Mouse (Mus musculus) gastrocnemius, adult 18-20 months (tissue): ENCODE data around the gene Med11. TPM values are rescaled to one million over a fixed set of nuclear protein-coding genes. Genes with fewer than 3 reads are reported as not detected.
"Not testable (repeated sequence)": the region's sequence is repeated elsewhere in the genome, so short reads cannot be mapped to it uniquely, and the experiment has no call there.

Source experiments
- DNase-seq: peaks from one replicate; pipeline ENCODE4 v3.0.0; 2021; ENCODE audit warnings: low spot score
- total RNA-seq, 2 experiments: library from RNA; stranded (reverse); gene quantifications; 2 replicates each; pipeline ENCODE4 v1.2.3; 2021

The Med11 gene
- total RNA-seq, 2 experiments from 2014 or later: 4.2 to 4.9 TPM

DNA sequence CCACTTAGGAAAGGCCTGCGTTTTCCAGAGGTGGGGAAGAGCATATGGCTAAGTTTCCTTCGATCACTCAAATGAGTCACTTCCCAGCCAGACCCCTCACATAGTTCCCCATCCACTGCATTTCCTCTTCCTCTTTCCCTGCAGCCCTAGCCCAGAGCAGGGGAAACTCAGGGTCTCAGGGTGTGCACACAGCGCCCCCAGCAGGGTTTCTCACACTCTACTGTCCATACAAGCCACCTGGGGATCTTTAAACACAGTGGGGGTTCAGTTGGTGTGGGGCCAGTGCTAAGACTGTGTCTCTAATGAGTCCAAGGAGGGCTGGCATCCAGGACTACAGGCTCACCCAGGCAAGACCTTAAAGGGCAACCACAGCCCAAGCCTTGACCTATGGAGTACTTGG, 5.0 kb upstream of the Med11 start:
- no peak for DNase-seq

DNA sequence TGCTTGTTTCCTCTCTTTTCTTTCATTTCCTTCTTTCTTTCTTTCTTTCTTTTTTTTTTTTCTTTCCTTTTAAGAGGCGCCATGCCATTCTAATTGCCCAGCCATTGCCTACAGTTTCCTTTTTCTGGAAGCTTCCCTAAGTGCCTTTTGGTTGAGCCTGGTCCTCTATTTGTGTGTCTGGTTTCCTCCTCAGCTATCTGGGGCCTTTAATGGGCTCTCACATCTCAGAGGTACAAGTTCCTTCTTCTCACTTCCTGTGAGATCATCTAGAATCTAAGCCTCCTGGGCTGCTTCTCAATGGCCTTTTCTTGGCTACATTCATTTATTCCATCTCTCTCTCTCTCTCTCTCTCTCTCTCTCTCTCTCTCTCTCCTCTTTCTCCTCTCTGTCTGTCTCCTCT, 4.3 kb upstream of the Med11 start:
- no peak for DNase-seq

DNA sequence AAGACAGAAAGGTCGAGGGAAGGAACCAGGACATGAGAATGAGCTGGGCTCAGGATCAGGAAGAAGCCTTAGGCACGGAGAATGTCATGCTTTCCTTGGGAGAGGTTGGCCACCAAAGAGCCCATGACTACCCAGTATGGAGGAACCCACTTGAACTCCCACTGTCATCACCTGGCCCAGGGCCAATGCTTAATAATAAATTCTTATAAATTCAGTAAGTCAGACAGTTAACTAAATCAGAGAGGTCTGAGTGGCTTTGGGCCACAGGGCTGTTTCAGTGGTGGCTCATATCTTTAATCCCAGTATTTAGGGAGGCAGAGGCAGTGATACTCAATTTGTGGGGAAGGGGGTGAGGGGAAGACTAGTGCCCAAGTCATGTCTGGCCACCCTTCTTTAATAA, 793 bp upstream of the Med11 start:
- no peak for DNase-seq

DNA sequence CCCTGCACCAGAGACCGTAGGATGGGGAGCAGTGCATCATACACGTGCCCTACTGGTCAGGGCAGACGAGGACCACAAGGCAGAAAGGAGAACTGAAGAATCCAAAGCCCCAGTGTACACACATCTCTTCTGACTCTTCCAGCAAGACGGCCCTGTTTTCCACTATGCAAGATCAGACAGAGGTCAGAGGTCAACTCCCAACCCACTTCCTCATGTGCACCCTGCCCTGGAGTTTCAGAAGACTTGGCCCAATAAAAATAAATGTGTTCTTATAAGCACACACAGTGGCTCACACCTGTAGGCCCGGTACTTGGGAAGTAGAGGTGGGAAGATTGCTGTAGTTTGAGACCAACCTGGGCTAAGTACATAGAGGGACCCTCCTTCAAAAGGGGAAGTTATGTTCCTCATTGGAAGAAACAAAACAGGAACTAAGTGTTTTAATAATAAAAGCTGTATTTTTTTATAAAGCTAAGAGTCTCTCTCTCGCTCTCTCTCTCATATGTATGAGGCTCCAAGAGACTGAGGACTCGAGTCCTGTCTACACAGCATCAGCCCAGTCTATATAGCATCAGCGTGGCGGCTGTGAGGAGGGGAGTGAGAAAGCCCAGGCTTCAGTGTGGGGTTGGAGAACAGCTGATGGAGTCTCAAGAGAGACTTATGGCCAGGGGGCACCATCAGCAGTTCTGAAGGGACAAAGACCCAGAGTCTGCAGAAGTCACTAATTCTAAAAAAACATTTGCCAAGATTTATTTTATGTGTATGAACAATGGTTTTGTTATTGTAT, 1.7 kb downstream of the Med11 start:
- DNase-seq: no peak

DNA sequence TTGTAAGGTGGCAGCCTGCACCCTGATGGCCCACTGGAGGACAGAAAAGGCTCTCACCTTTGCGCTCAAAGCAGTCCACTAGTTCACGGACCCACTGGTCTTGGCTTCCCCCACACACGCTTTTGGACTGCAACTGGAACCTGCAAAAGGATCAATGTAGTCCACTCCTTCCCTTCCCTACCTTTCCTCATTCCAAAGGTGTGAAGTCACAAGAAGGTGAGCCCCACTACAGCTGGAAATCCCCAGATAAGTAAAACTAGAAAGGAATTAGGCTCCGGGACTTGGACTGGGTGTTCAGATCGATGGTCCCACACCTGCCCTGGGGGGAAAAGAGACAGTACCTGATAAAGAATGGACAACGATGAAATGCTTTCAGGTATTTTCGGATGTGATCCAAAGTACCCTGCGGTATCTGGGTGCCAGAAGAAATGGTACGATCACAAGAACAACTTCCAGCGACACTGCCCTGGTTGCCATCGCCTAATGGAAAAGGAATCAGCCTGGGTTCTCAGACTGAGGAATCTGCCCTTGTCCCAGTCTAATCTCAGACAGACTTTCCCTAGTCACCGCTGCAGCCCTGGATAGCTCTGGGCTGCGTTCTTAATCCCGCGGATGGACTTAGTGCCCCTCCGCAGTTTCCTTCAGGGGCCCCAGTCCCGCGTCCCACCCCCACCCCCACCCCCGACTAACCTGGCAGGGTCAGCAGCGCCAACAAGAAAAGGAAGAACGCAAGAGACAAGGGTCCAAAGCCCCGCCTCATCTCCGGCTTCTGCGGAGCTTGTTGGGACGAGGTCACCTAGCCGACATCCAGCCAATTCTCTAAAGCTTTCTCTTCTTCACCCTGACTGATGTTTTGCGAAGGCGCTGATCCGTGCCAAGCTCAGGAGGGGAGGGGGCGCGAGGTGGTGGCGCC, 7.2 kb downstream of the Med11 start, which contains the start of gene Zmynd15:
Zmynd15 (plus strand) TSS at position 746 of the 913 bp plus-strand sequence.
- no peak for DNase-seq

DNA sequence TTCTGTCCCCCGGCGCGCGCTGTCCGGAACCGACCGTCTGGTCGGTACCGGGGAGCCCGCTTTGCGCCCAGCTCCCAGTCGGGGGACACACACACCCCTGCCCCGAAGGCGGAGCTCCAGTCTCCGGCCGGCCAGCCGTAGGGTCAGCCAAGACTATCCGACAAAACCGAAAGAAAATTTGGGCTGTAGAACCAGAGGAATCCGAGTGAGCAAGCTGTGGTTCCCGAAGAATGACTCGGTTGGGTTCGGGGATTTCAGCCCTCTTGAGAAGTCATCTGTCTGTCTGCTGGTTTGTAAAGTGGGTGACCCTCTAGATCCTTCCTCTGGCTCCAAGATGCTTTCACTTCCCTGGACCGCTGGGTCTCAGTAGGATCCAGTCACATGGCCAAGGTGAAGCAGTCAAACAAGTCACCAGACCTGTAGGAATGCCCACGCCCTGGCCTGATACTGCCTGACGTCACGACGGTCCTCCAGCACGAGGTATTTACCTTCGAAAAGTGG, 7.9 kb downstream of the Med11 start, which contains the start of gene Cxcl16:
Cxcl16 (minus strand) TSS at position 384 of the 501 bp plus-strand sequence.
- DNase-seq: peak; percentile 39

DNA sequence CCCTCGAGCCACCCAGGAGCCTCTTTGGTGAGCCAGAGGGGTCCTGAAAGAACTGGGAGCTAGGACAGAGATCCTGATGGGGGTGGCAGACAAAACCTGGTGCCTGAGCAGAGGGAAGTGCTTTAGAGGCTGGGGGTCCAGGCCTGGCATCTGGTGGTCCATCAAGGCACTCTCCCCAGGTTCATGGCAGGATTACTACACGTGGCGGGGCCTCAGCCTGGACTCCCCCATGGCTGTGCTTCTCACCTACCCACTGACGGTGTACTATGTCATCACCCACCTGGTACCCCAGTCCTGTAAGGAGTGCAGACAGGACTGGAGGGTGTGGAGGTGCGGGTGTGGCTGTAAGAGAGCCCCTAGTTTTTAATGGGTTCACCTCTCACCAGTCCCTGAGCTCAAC, 12.3 kb downstream of the Med11 start:
- no peak for DNase-seq

DNA sequence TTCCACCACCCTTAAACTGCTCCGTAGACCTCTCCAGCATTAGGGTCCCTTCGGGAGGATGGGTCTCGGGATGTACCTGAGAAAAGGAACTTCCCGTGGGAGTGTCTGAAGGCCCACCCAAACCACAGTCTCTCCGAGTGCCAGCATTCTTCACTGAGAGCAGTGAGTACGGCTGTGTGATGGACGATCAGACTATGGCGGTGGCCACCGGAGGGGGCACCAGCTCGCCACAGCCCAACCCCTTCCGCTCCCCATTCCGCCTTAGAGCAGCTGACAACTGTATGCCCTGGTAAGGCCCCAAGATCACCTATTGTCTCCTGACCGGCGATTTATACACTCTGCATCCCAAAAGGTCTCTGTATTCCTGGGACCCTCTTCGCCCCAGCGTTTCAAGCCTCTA, 13.5 kb downstream of the Med11 start:
- DNase-seq: no peak

DNA sequence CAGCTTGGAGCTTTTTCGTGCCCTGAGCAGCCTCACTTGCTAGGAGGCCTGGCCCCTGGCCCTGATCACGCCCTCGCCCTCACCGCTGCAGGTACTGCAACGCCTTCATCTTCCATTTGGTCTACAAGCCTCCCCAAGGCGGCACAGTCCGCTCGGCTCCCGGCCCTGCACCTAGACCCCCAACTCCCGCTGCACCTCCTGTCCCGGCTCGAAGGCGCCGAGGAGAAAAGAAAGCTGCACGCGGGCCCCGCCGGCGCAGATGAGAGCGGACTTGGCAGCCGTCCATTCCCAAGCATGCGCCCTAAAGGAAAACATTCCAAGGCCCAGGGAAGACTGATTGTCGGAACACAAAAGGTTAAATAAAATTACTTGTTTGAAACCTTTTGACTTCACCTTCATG, 14.1 kb downstream of the Med11 start:
- no peak for DNase-seq

DNA sequence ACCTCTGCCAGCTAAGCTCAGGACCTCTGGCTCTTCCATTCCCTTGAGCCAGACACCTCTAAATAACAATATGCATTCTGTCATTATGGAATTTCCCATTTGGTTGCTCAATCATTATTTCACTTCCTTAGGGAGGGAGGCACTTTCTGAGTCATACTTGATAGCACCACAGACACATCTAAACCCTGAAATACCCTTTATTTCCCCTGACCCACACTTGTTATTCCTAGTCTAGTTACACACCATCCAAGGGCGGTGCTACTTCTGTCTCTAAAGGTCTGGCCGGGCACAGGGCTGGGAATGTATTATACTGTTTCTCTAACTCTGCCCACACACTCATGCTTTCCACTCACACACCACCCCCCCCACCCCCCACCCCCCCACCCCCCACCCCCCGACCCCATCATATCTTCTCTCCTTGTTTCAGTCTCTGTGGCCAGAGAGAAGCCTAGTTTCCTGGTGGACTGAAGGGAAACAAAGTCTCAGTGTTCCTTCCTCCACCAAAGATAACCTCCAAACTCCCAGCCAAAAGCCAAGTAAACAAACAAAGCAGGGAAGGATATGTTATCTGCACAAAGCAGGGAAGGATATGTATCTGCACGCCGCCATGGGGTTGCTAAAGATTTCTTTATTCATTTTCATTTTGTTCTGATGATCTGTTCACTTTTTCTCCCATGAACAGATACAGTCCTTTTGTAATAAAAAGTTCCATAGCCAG, 16.3 kb downstream of the Med11 start:
- no peak for DNase-seq

DNA sequence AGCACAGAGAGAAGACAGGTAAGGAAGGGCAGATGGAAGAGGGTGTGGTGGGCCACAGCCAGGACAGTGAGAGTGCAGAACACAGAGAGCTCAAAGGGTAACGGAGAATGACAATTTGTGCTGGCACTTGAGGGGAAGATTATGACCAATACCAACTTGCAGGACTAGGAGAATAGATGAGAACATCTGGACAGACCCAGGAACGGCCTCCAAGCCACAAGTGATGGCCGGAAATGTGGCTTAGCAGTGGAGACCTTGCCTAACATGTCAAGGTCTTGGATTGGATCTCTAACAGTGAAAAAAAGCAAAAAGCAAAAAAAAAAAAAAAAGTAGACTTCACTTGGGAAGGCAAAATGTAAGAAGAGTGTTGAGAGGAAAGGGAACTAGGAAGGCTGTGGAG, 18.0 kb downstream of the Med11 start:
- DNase-seq: no peak

DNA sequence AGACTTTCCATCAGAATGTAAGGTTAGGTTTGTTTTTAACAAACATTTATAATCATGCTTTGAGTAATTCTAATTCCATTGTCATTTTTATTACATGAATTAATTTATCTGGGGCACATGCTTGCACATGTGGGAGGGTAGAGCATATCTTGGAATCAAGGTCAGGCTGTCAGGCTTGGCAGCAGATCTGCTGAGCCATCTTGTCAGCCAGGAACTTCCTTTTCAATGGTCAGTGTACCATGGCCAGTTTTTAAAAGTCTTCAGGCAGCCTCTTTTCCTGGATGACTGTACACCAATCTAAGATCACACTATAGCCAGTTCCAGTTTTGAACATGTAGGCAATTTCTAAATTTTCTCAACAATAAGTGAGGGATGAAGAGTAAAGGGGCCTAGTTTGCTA, 21.0 kb downstream of the Med11 start:
- DNase-seq: no peak

DNA sequence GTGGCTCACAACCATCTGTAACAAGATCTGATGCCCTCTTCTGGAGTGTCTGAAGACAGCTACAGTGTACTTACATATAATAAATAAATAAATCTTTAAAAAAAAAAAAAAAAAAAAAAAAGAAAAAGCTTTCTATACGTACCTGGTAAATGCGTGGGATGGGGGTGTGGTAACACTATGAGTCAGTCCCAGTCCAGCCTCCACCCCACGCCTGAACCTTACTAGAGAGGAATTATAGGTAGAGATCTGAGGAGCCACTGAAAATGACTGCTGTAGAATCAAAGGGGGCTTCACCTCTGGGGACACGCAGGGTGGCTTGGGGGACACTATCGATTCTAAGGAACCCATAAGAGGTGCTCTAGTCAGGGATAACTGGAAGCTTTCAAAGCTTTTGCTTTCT, 21.6 kb downstream of the Med11 start:
- not testable (repeated sequence) for DNase-seq

DNA sequence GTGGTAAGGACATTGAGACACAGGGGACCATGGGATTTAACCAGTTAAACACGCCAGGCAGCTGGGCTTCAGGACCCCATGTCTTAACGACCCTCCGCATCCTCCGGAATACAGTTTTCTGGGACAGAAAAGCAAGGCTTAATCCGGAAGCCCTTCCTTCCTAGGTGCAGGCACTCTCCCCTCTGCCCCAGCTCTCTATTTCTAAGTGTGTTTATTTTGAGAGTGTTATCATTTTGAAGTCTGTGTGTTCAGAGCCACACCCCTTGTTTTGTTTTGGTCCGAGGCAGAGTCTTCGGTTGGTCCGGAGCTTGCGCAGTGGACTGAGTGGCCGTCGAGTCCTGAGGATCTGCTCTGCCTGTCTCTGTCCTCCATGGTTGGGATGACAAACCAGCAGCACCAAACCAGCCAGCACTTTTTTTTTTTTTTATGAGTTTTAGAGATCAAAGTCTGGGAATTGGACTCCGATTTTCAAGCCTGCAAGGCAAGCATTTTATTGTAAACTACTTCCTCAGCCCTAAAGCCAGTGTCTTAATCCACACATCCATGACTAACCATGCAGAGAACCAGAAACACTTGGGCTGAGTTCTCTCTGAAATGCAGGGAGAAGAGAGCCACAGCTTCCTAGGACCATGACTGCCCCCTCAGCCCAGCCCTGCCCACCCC, 23.3 kb downstream of the Med11 start:
- DNase-seq: no peak

DNA sequence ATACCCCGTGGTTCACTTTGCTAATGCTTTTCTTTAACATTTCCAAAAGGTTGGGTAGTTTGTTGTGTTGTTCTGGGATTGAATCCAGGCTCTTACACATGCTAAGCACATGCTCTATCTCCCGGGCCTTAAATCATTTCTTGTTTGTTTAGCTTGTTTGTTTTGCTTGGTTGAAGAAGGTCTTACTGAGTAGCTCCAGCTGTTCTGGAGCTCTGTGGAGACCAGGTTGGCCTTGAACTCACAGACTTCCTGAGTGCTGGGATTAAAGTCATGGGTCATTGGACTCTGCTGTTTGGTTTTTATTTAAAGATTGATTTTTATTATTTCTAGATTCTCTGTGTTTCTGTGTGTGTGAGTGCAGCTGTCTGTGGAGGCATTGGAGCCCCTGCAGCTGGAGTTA, 33.8 kb downstream of the Med11 start:
- no peak for DNase-seq

DNA sequence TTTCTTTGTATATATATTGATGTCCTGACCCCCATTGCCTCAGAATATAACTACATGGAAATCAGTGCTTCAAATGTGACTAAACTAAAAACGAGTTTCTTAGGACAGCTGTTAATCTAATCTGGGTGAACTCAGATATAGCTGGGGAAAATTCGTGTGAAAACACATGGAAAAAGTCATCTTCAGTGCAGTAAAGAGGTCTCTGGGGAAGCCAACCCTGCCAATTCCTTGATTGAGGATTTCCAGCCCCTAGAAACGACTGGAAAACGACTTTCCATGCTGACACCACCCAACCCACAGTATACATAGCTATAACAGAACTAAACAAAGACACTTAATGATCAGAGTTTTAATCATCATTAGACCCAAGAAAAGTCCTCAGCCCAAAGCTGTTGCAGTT, 36.1 kb downstream of the Med11 start:
- peak; percentile 15 for DNase-seq

DNA sequence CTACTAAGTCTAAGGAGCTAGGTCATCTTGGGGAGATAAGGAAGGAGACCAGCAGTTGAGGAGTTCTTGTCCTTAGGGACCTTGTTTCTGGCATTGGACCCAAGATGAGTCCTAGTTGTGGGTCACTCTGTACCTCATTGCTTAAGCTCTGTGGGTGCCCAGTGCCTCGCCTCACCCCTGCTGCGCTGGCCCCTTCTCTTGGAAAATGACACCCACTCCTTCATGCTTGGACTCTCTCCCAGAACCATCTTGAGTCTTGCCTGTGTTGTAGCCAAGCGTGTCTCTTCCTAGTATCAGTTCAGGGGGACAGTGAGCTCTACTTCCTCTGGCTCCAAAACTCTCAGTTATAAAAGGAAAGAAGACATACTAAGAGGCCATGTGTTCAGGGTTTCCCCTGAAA, 37.4 kb downstream of the Med11 start:
- DNase-seq: peak; percentile 79

DNA sequence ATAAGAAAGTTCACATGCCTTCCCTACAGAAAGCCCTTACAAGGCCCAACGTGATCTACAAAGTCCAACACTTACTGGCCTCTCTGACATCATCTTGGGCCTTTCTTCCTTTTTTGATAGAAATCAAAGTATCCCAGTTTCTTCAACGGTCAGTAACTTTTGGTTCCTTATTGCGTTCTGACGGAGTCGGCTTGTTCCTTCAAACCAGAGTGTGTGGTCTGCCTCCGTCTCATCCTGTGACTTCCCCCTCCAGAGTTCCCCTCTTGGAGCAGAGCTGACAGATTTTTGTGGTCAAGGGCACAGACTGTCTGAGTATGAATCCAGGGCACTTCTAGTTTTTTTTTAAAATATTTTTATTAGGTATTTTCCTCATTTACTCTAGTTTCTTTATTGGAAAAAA, 38.0 kb downstream of the Med11 start:
- no peak for DNase-seq

DNA sequence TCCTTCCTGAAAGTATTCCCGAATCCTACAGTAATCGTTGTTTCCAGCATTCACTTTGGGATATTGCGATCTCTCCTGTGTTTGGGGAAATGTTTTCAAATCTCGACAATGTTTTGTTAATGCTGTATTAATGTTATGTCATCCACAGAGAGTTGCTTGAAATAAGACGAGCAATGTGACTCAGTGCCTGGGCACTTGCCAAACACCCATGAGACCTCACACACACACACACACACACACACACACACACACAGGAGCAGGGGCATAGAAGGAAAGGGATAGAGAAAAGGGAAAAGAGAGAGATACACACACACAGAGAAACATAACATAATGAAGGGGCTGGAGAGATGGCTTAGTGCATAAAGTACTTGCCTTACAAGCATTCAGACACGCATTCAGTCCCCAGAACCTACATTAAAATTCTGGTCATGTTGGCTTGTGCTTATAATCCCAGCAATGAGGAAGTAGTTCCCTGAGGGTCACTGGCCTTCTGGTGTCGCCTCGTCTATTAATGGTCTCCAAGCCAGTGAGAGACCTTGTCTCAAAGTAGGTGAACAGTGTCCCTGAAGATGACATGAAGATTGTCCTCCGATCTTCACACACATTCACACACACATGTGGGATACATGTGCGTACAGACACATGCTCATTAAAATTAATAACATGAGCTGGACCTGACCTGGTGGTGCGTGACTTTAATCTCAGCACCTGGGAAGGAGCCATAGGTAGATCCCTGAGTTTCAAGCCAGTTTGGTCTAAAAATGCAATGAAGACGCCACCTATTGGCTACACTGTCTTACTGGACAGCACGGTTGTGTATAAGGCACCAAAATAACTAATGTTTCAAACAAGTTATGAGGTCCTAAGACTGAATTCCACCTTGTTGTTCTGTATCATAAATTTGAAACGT, 48.1 kb downstream of the Med11 start:
- DNase-seq: peak; percentile 24

DNA sequence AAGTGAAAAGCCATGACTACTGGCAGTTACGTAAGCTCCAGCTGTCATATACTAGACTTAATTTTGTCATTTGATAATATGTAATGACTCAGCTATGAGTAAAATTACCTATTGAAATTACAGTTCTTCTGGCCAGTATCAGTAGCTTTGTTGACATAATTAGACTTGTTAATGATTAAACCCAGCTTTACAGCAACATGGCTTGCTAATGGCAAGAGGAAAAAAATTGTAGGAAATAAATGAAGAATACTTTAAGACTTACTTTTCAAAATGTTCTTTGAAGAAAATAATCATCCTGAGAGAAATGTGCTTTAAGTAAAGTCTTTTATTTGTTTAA, 48.7 kb downstream of the Med11 start:
- no peak for DNase-seq
